Mouse (Mus musculus) layer of hippocampus, adult 9-11 months (tissue): Measurements from ENCODE around the gene Efcab10.

Experiments
- DNase-seq: peaks from one replicate; pipeline ENCODE4 v3.0.0; 2022

The Efcab10 gene

DNA sequence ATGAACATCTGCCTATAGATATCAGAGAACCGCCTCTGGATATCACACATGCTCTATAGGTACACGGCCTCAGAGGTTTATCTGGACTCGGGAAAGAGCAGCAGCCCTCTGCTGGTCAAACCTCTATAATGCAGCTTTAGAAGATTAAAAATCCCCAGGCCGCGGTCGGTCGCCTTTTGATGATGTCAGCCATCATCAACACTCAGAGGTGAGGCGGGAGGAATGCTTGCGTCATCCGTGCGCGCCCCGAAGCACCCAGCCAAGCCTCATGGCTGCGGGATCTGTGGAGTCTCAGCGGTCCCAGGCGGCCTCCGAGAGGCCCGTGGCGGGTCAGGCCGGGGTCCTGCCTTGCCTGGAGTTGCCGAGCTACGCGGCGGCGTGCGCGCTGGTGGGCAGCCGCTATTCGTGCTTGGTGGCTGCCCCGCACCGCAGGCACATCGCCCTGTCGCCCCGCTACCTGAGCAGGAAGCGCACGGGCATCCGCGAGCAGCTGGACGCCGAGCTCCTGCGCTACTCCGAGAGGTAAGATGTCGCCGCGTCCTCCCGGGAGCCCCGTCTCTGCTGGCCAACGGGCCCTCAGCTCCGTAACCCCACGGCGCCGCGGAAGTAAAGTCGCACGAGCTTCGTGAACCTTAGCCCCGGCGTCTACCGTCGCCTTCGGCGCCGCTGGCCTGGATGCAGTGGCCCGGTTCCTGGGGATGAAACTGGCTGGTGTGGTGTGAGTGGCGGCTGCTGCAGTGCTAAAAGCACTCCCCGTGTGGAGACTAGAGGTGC, 34.9 kb downstream of the Efcab10 start, which contains the start of gene Twistnb:
Gene Twistnb, plus strand, starts transcription at position 249 of the 774 bp plus-strand sequence.
- DNase-seq, result peak; percentile 96

DNA sequence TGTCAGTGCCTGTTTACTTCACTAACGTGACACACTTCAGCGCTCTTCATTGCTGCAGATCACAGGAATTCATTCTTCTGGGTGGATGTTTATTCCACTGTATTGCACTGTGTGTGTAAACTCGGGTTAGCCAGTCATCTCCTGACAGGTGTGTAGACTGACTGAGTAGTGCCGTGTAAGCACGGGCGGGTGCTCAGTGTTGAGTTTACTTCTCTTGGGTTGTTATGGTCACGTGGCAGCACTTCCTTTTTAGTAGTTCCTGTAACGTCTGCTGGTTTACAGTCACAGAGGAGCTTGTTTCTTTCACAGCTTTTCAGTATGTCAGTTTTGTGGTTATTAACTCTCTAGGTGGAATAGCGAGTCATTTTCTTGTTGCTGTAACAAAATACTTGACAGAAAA, 39.2 kb downstream of the Efcab10 start:
- peak; percentile 32 for DNase-seq

DNA sequence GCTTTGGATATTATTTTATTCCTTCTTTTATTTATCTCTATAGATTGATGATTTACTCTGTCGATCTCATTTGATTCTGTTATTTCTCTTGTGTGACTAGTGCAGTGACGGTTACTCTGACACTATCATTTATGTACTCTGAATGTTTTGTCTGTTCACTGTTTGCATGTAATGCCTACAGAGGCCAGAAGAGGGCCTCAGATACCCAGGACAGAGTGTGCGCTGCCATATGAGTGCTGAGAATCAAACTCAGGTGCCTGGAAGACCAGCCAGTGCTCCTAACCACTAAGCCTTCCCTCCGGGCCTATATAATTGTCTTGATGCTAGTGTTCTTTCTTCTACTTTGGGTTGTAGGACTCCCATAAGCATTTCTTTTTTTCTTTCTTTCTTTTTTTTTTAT, 40.1 kb downstream of the Efcab10 start:
- no peak for DNase-seq
